Mouse (Mus musculus): ENCODE measurements at regions not wholly inside any gene's neighbourhood (a gene's known extent, or its start where the extent isn't known, plus 50 kb on each side); places are given as distances from the start of the nearest gene placed in this dataset.

- Histone ChIP-seq H3K4me1 (ENCODE audit: control insufficient read depth, insufficient read depth, low read length) (peaks cover 4% of the 10 kb centered on the region; the same call in 1 of the 2 replicates), H3K36me3 (ENCODE audit: control insufficient read depth, insufficient read depth, low read length) (no peaks in the 10 kb centered on the region), H3K4me2 (ENCODE audit: low read depth) (no peak overlapping the region), H3K9me3 (ENCODE audit: control insufficient read depth, low read length) (no peaks in the 10 kb centered on the region), H3K9ac (ENCODE audit: low read length) (no peak overlapping the region), H3K4me3 (ENCODE audit: low read depth, low read length) (no peak overlapping the region), H3K27me3 (ENCODE audit: control insufficient read depth, insufficient read depth, low read length) (no peaks in the 10 kb centered on the region), H3K27ac (ENCODE audit: low read depth, low read length) (no peak overlapping the region)
- 52% methylated on average over 14 of the region's 14 CpGs for WGBS
- no peak for ATAC-seq (ENCODE audit: insufficient read depth, low FRiP score, low TSS enrichment)
- peak; percentile 23 for DNase-seq (ENCODE audit: low spot score)
Observed at GRCm38 (mm10) chr13:52154844-52155587, 308.5 kb downstream of the Gadd45g start.

GRCm38 (mm10) chr13:52155588-52156086 lies 309.2 kb downstream of the Gadd45g start:
- DNase-seq (ENCODE audit: low spot score) (no peak), ATAC-seq (ENCODE audit: insufficient read depth, low FRiP score, low TSS enrichment) (no peak)
- 80% methylated on average over 8 of the region's 8 CpGs for WGBS
- no peaks in the 10 kb centered on the region for H3K9me3 ChIP-seq (ENCODE audit: control insufficient read depth, low read length)
- H3K27me3 ChIP-seq (ENCODE audit: control insufficient read depth, insufficient read depth, low read length), result no peaks in the 10 kb centered on the region
- no peak overlapping the region for H3K9ac ChIP-seq (ENCODE audit: low read length)
- no peak overlapping the region for H3K27ac ChIP-seq (ENCODE audit: low read depth, low read length)
- H3K4me1 ChIP-seq (ENCODE audit: control insufficient read depth, insufficient read depth, low read length), result peaks cover 4% of the 10 kb centered on the region; the same call in 1 of the 2 replicates
- no peaks in the 10 kb centered on the region for H3K36me3 ChIP-seq (ENCODE audit: control insufficient read depth, insufficient read depth, low read length)
- no peak overlapping the region for H3K4me3 ChIP-seq (ENCODE audit: low read depth, low read length)
- no peak overlapping the region for H3K4me2 ChIP-seq (ENCODE audit: low read depth)

- Histone ChIP-seq H3K4me2 (ENCODE audit: low read depth) (no peak overlapping the region), H3K4me3 (ENCODE audit: low read depth, low read length) (no peak overlapping the region), H3K36me3 (ENCODE audit: control insufficient read depth, insufficient read depth, low read length) (no peaks in the 10 kb centered on the region), H3K9me3 (ENCODE audit: control insufficient read depth, low read length) (no peaks in the 10 kb centered on the region), H3K27me3 (ENCODE audit: control insufficient read depth, insufficient read depth, low read length) (no peaks in the 10 kb centered on the region), H3K9ac (ENCODE audit: low read length) (no peak overlapping the region), H3K4me1 (ENCODE audit: control insufficient read depth, insufficient read depth, low read length) (no peaks in the 10 kb centered on the region), H3K27ac (ENCODE audit: low read depth, low read length) (no peak overlapping the region)
- ATAC-seq (ENCODE audit: insufficient read depth, low FRiP score, low TSS enrichment) (no peak), DNase-seq (ENCODE audit: low spot score) (no peak)
- 87% methylated on average over 7 of the region's 7 CpGs for WGBS
Observed at GRCm38 (mm10) chr13:52162676-52163075, 316.2 kb downstream of the Gadd45g start.

- no peaks in the 10 kb centered on the region for H3K36me3 ChIP-seq (ENCODE audit: control insufficient read depth, insufficient read depth, low read length)
- H3K9ac ChIP-seq (ENCODE audit: low read length), result no peak overlapping the region
- H3K9me3 ChIP-seq (ENCODE audit: control insufficient read depth, low read length), result no peaks in the 10 kb centered on the region
- no peak for DNase-seq (ENCODE audit: low spot score)
- no peaks in the 10 kb centered on the region for H3K27me3 ChIP-seq (ENCODE audit: control insufficient read depth, insufficient read depth, low read length)
- no peak for ATAC-seq (ENCODE audit: insufficient read depth, low FRiP score, low TSS enrichment)
- 83% methylated on average over 1 of the region's 1 CpGs for WGBS
- no peak overlapping the region for H3K4me2 ChIP-seq (ENCODE audit: low read depth)
- H3K27ac ChIP-seq (ENCODE audit: low read depth, low read length), result no peak overlapping the region
- no peaks in the 10 kb centered on the region for H3K4me1 ChIP-seq (ENCODE audit: control insufficient read depth, insufficient read depth, low read length)
- H3K4me3 ChIP-seq (ENCODE audit: low read depth, low read length), result no peak overlapping the region
Observed at GRCm38 (mm10) chr13:52165531-52165930, 319.1 kb downstream of the Gadd45g start.

GRCm38 (mm10) chr13:52167968-52168367 lies 321.5 kb downstream of the Gadd45g start:
- H3K27me3 ChIP-seq (ENCODE audit: control insufficient read depth, insufficient read depth, low read length), result no peaks in the 10 kb centered on the region

GRCm38 (mm10) chr13:52172706-52173346 lies 326.3 kb downstream of the Gadd45g start:
- no peak for ATAC-seq (ENCODE audit: insufficient read depth, low FRiP score, low TSS enrichment)
- 90% methylated on average over 9 of the region's 9 CpGs for WGBS
- H3K36me3 ChIP-seq (ENCODE audit: control insufficient read depth, insufficient read depth, low read length), result no peaks in the 10 kb centered on the region
- H3K9me3 ChIP-seq (ENCODE audit: control insufficient read depth, low read length), result no peaks in the 10 kb centered on the region
- H3K9ac ChIP-seq (ENCODE audit: low read length), result no peak overlapping the region
- no peaks in the 10 kb centered on the region for H3K27me3 ChIP-seq (ENCODE audit: control insufficient read depth, insufficient read depth, low read length)
- H3K27ac ChIP-seq (ENCODE audit: low read depth, low read length), result no peak overlapping the region
- H3K4me1 ChIP-seq (ENCODE audit: control insufficient read depth, insufficient read depth, low read length), result no peaks in the 10 kb centered on the region
- H3K4me3 ChIP-seq (ENCODE audit: low read depth, low read length), result no peak overlapping the region
- DNase-seq (ENCODE audit: low spot score), result no peak
- no peak overlapping the region for H3K4me2 ChIP-seq (ENCODE audit: low read depth)

More at GRCm38 (mm10) chr13:52167968-52168367, 321.5 kb downstream of the Gadd45g start:
- H3K4me1 ChIP-seq (ENCODE audit: control insufficient read depth, insufficient read depth, low read length), result no peaks in the 10 kb centered on the region
- ATAC-seq (ENCODE audit: insufficient read depth, low FRiP score, low TSS enrichment) (no peak), DNase-seq (ENCODE audit: low spot score) (no peak)
- no peak overlapping the region for H3K4me3 ChIP-seq (ENCODE audit: low read depth, low read length)
- H3K9ac ChIP-seq (ENCODE audit: low read length), result no peak overlapping the region
- H3K36me3 ChIP-seq (ENCODE audit: control insufficient read depth, insufficient read depth, low read length), result no peaks in the 10 kb centered on the region
- H3K4me2 ChIP-seq (ENCODE audit: low read depth), result no peak overlapping the region
- no peaks in the 10 kb centered on the region for H3K9me3 ChIP-seq (ENCODE audit: control insufficient read depth, low read length)
- 85% methylated on average over 5 of the region's 5 CpGs for WGBS
- no peak overlapping the region for H3K27ac ChIP-seq (ENCODE audit: low read depth, low read length)

- Histone ChIP-seq H3K27ac (ENCODE audit: low read depth, low read length) (no peak overlapping the region), H3K4me1 (ENCODE audit: control insufficient read depth, insufficient read depth, low read length) (no peaks in the 10 kb centered on the region), H3K4me2 (ENCODE audit: low read depth) (no peak overlapping the region), H3K9me3 (ENCODE audit: control insufficient read depth, low read length) (no peaks in the 10 kb centered on the region), H3K27me3 (ENCODE audit: control insufficient read depth, insufficient read depth, low read length) (no peaks in the 10 kb centered on the region), H3K4me3 (ENCODE audit: low read depth, low read length) (no peak overlapping the region), H3K9ac (ENCODE audit: low read length) (no peak overlapping the region), H3K36me3 (ENCODE audit: control insufficient read depth, insufficient read depth, low read length) (no peaks in the 10 kb centered on the region)
- 69% methylated on average over 2 of the region's 2 CpGs for WGBS
- DNase-seq (ENCODE audit: low spot score), result no peak
- no peak for ATAC-seq (ENCODE audit: insufficient read depth, low FRiP score, low TSS enrichment)
Observed at GRCm38 (mm10) chr13:52175665-52176064, 329.2 kb downstream of the Gadd45g start.

- ATAC-seq (ENCODE audit: insufficient read depth, low FRiP score, low TSS enrichment), result no peak
- H3K4me1 ChIP-seq (ENCODE audit: control insufficient read depth, insufficient read depth, low read length), result no peaks in the 10 kb centered on the region
- H3K4me3 ChIP-seq (ENCODE audit: low read depth, low read length), result no peak overlapping the region
- DNase-seq (ENCODE audit: low spot score), result no peak
- no peaks in the 10 kb centered on the region for H3K27me3 ChIP-seq (ENCODE audit: control insufficient read depth, insufficient read depth, low read length)
- H3K4me2 ChIP-seq (ENCODE audit: low read depth), result no peak overlapping the region
- no peaks in the 10 kb centered on the region for H3K9me3 ChIP-seq (ENCODE audit: control insufficient read depth, low read length)
- no peaks in the 10 kb centered on the region for H3K36me3 ChIP-seq (ENCODE audit: control insufficient read depth, insufficient read depth, low read length)
- WGBS, result 90% methylated on average over 4 of the region's 4 CpGs
- no peak overlapping the region for H3K27ac ChIP-seq (ENCODE audit: low read depth, low read length)
- H3K9ac ChIP-seq (ENCODE audit: low read length), result no peak overlapping the region
Observed at GRCm38 (mm10) chr13:52179977-52180376, 333.5 kb downstream of the Gadd45g start.

GRCm38 (mm10) chr13:52183635-52184034 lies 337.2 kb downstream of the Gadd45g start:
- 66% methylated on average over 5 of the region's 5 CpGs for WGBS
- DNase-seq (ENCODE audit: low spot score) (no peak), ATAC-seq (ENCODE audit: insufficient read depth, low FRiP score, low TSS enrichment) (no peak)
- no peak overlapping the region for H3K4me2 ChIP-seq (ENCODE audit: low read depth)
- no peak overlapping the region for H3K4me3 ChIP-seq (ENCODE audit: low read depth, low read length)
- no peaks in the 10 kb centered on the region for H3K27me3 ChIP-seq (ENCODE audit: control insufficient read depth, insufficient read depth, low read length)
- no peaks in the 10 kb centered on the region for H3K9me3 ChIP-seq (ENCODE audit: control insufficient read depth, low read length)
- no peak overlapping the region for H3K9ac ChIP-seq (ENCODE audit: low read length)
- no peaks in the 10 kb centered on the region for H3K36me3 ChIP-seq (ENCODE audit: control insufficient read depth, insufficient read depth, low read length)
- 0 out of 2 replicates have a peak, but pooled peaks cover under 1% of the 10 kb centered on the region for H3K4me1 ChIP-seq (ENCODE audit: control insufficient read depth, insufficient read depth, low read length)
- no peak overlapping the region for H3K27ac ChIP-seq (ENCODE audit: low read depth, low read length)
